Mouse (Mus musculus) retina, postnatal 1 day (tissue): ENCODE measurements at regions not wholly inside any gene's neighbourhood (a gene's known extent, or its start where the extent isn't known, plus 50 kb on each side); places are given as distances from the start of the nearest gene placed in this dataset.

Experiments used
- DNase-seq: peaks from one replicate; pipeline ENCODE4 v3.0.0-alpha.2; 2012

- no peak for DNase-seq
These were observed 406.0 kb upstream of the 1700003H04Rik start for GRCm38 (mm10) chr3:124986930-124987329.

DNA sequence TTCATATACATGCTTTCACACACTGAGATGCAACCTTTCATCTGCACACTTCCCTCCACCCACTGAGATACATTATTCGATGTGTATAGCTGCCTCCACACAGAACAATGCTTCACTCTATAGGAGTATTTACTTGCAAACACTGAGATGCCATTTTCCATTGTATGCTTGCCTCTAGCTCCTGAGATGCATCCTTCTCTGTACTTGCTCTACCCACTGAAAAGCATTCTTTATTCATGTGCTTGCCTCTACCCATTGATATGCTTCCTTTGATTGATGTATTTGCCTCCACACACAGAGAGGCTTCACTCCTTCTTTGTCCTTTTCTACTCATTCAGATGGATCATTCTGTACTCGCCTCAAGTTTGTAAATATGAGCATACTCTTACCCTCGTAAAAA, 405.6 kb upstream of the 1700003H04Rik start:
- no peak for DNase-seq

GRCm38 (mm10) chr3:124985428-124985827, 404.5 kb upstream of the 1700003H04Rik start:
- DNase-seq = no peak

- DNase-seq = no peak
These were observed 354.4 kb upstream of the 1700003H04Rik start for GRCm38 (mm10) chr3:124935147-124935849.

GRCm38 (mm10) chr3:124932655-124933054, 351.8 kb upstream of the 1700003H04Rik start:
- DNase-seq = no peak

GRCm38 (mm10) chr3:124930773-124931607, 350.1 kb upstream of the 1700003H04Rik start:
- peak; percentile 25 for DNase-seq

DNA sequence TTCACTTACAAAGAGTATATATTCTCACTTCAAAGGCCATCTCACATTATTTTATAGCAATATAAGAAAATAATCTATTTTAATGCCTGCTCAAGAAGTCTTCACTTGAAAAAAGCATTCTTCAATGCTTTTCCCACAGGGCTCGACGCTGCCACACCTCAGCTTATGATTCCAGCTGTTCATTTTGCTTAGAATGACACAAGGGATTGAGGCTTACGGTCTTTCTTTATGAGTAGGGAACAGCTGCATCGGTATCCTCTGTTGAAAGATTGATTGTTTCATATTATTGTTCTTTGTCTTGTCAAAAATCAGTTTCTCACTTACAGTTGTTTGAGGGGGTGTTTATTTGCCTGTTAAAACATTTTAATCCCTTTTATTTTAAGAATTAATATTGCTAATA, 328.0 kb upstream of the 1700003H04Rik start:
- DNase-seq = no peak
